Mouse (Mus musculus): ENCODE results near the gene Arhgap9. TPM values are rescaled to one million over a fixed set of nuclear protein-coding genes. Genes with fewer than 3 reads are reported as not detected.
A peak's percentile ranks its signal among the peaks of the same experiment; 100 is the strongest.

The Arhgap9 gene
- total and polyA plus RNA-seq, 2 experiments from 2014 or later, result 0.52 to 0.81 TPM

GRCm38 (mm10) chr10:127292987-127293538 is 28.7 kb upstream of the Arhgap9 start:
- Histone ChIP-seq H3K4me2 (ENCODE audit: low read depth) (no peak overlapping the region), H3K4me1 (ENCODE audit: insufficient read depth) (peaks cover 7% of the 10 kb centered on the region), H3K27ac (ENCODE audit: low read depth, low read length) (no peak overlapping the region), H3K27me3 (ENCODE audit: insufficient read depth, low read length) (no peaks in the 10 kb centered on the region), H3K9ac (no peak overlapping the region), H3K9me3 (ENCODE audit: low read length) (no peaks in the 10 kb centered on the region), H3K4me3 (ENCODE audit: low read depth, low read length) (no peak overlapping the region), H3K36me3 (ENCODE audit: insufficient read depth) (peaks cover 42% of the 10 kb centered on the region)
- DNase-seq (no peak), ATAC-seq (no peak)
- no peak for TF ChIP-seq CTCF (IDR thresholded peaks at IDR 0.05; ENCODE audit: low read depth)
- WGBS, result 89% methylated on average over 6 of the region's 6 CpGs

- DNase-seq (no peak), ATAC-seq (no peak)
- no peak overlapping the region for H3K4me2 ChIP-seq (ENCODE audit: low read depth)
- no peaks in the 10 kb centered on the region for H3K27me3 ChIP-seq (ENCODE audit: insufficient read depth, low read length)
- WGBS, result 90% methylated on average over 3 of the region's 3 CpGs
- H3K9ac ChIP-seq, result no peak overlapping the region
- no peak overlapping the region for H3K27ac ChIP-seq (ENCODE audit: low read depth, low read length)
- no peak overlapping the region for H3K4me3 ChIP-seq (ENCODE audit: low read depth, low read length)
- H3K4me1 ChIP-seq (ENCODE audit: insufficient read depth), result peaks cover 7% of the 10 kb centered on the region
- no peaks in the 10 kb centered on the region for H3K9me3 ChIP-seq (ENCODE audit: low read length)
- H3K36me3 ChIP-seq (ENCODE audit: insufficient read depth), result peaks cover 43% of the 10 kb centered on the region
- no peak for TF ChIP-seq CTCF (IDR thresholded peaks at IDR 0.05; ENCODE audit: low read depth)
Measured at GRCm38 (mm10) chr10:127293590-127294113, 28.1 kb upstream of the Arhgap9 start.

- ATAC-seq (no peak), DNase-seq (no peak)
- Histone ChIP-seq H3K4me3 (ENCODE audit: low read depth, low read length) (no peak overlapping the region), H3K9me3 (ENCODE audit: low read length) (no peaks in the 10 kb centered on the region), H3K4me1 (ENCODE audit: insufficient read depth) (peaks cover 7% of the 10 kb centered on the region), H3K27me3 (ENCODE audit: insufficient read depth, low read length) (no peaks in the 10 kb centered on the region), H3K36me3 (ENCODE audit: insufficient read depth) (peaks cover 56% of the 10 kb centered on the region), H3K4me2 (ENCODE audit: low read depth) (no peak overlapping the region), H3K9ac (no peak overlapping the region), H3K27ac (ENCODE audit: low read depth, low read length) (no peak overlapping the region)
- TF ChIP-seq CTCF (IDR thresholded peaks at IDR 0.05; ENCODE audit: low read depth), result no peak
- 95% methylated on average over 10 of the region's 10 CpGs for WGBS
Measured at GRCm38 (mm10) chr10:127294895-127295510, 26.8 kb upstream of the Arhgap9 start.

GRCm38 (mm10) chr10:127295986-127296794 is 25.6 kb upstream of the Arhgap9 start:
- Histone ChIP-seq H3K36me3 (ENCODE audit: insufficient read depth) (peaks cover 65% of the 10 kb centered on the region), H3K4me3 (ENCODE audit: low read depth, low read length) (no peak overlapping the region), H3K27ac (ENCODE audit: low read depth, low read length) (no peak overlapping the region), H3K4me2 (ENCODE audit: low read depth) (no peak overlapping the region), H3K9ac (no peak overlapping the region), H3K9me3 (ENCODE audit: low read length) (no peaks in the 10 kb centered on the region), H3K4me1 (ENCODE audit: insufficient read depth) (peaks cover 7% of the 10 kb centered on the region), H3K27me3 (ENCODE audit: insufficient read depth, low read length) (no peaks in the 10 kb centered on the region)
- no peak for TF ChIP-seq CTCF (IDR thresholded peaks at IDR 0.05; ENCODE audit: low read depth)
- WGBS, result 93% methylated on average over 24 of the region's 24 CpGs
- DNase-seq, result no peak
- no peak for ATAC-seq

GRCm38 (mm10) chr10:127297015-127297871 is 24.5 kb upstream of the Arhgap9 start:
- ATAC-seq, result no peak

GRCm38 (mm10) chr10:127300361-127300760 is 21.4 kb upstream of the Arhgap9 start:
- TF ChIP-seq CTCF (IDR thresholded peaks at IDR 0.05; ENCODE audit: low read depth), result no peak
- no peaks in the 10 kb centered on the region for H3K27me3 ChIP-seq (ENCODE audit: insufficient read depth, low read length)
- no peaks in the 10 kb centered on the region for H3K9me3 ChIP-seq (ENCODE audit: low read length)
- no peak for DNase-seq
- no peak overlapping the region for H3K4me3 ChIP-seq (ENCODE audit: low read depth, low read length)
- H3K4me1 ChIP-seq (ENCODE audit: insufficient read depth), result no peaks in the 10 kb centered on the region
- H3K36me3 ChIP-seq (ENCODE audit: insufficient read depth), result peaks cover 85% of the 10 kb centered on the region
- H3K27ac ChIP-seq (ENCODE audit: low read depth, low read length), result no peak overlapping the region
- 95% methylated on average over 6 of the region's 6 CpGs for WGBS
- no peak overlapping the region for H3K9ac ChIP-seq
- no peak for ATAC-seq
- H3K4me2 ChIP-seq (ENCODE audit: low read depth), result no peak overlapping the region

More at GRCm38 (mm10) chr10:127297015-127297871, 24.5 kb upstream of the Arhgap9 start:
- 0 out of 2 replicates have a peak overlapping the region, but pooled peaks have one; percentile 21 for H3K27ac ChIP-seq (ENCODE audit: low read depth, low read length)
- H3K4me1 ChIP-seq (ENCODE audit: insufficient read depth), result no peaks in the 10 kb centered on the region; the same call in 1 of the 2 replicates
- H3K4me2 ChIP-seq (ENCODE audit: low read depth), result no peak overlapping the region
- peaks cover 71% of the 10 kb centered on the region for H3K36me3 ChIP-seq (ENCODE audit: insufficient read depth)
- H3K27me3 ChIP-seq (ENCODE audit: insufficient read depth, low read length), result no peaks in the 10 kb centered on the region
- no peak for TF ChIP-seq CTCF (IDR thresholded peaks at IDR 0.05; ENCODE audit: low read depth)
- no peaks in the 10 kb centered on the region for H3K9me3 ChIP-seq (ENCODE audit: low read length)
- DNase-seq, result no peak
- no peak overlapping the region for H3K4me3 ChIP-seq (ENCODE audit: low read depth, low read length)
- WGBS, result 91% methylated on average over 16 of the region's 16 CpGs
- H3K9ac ChIP-seq, result no peak overlapping the region

Measured in forebrain, postnatal 0 days (tissue).